Mouse (Mus musculus): ENCODE data around the gene Tbcel. TPM values are rescaled to one million over a fixed set of nuclear protein-coding genes. Genes with fewer than 3 reads are reported as not detected.

The Tbcel gene
- total RNA-seq, 2 experiments from 2014 or later, result 22.8 to 31.9 TPM

- ATAC-seq (replicated peaks; ENCODE audit: low FRiP score, poor library complexity, severe bottlenecking), result no peak
These were observed 48.7 kb downstream of the Tbcel start for GRCm38 (mm10) chr9:42458741-42459515.

- ATAC-seq (replicated peaks; ENCODE audit: low FRiP score, poor library complexity, severe bottlenecking), result no peak
These were observed 50.1 kb downstream of the Tbcel start for GRCm38 (mm10) chr9:42457501-42457900.

GRCm38 (mm10) chr9:42454364-42454763, 53.2 kb downstream of the Tbcel start:
- ATAC-seq (replicated peaks; ENCODE audit: low FRiP score, poor library complexity, severe bottlenecking), result no peak

- no peak for ATAC-seq (replicated peaks; ENCODE audit: low FRiP score, poor library complexity, severe bottlenecking)
These were observed 58.6 kb downstream of the Tbcel start for GRCm38 (mm10) chr9:42449043-42449442.

- no peak for ATAC-seq (replicated peaks; ENCODE audit: low FRiP score, poor library complexity, severe bottlenecking)
These were observed 65.5 kb downstream of the Tbcel start for GRCm38 (mm10) chr9:42442100-42442499.

GRCm38 (mm10) chr9:42441234-42441633, 66.4 kb downstream of the Tbcel start:
- ATAC-seq (replicated peaks; ENCODE audit: low FRiP score, poor library complexity, severe bottlenecking), result no peak

- no peak for ATAC-seq (replicated peaks; ENCODE audit: low FRiP score, poor library complexity, severe bottlenecking)
These were observed 68.2 kb downstream of the Tbcel start for GRCm38 (mm10) chr9:42439446-42439845.

GRCm38 (mm10) chr9:42432155-42432554, 75.5 kb downstream of the Tbcel start:
- ATAC-seq (replicated peaks; ENCODE audit: low FRiP score, poor library complexity, severe bottlenecking), result no peak

GRCm38 (mm10) chr9:42431606-42432005, 76.0 kb downstream of the Tbcel start:
- no peak for ATAC-seq (replicated peaks; ENCODE audit: low FRiP score, poor library complexity, severe bottlenecking)

- no peak for ATAC-seq (replicated peaks; ENCODE audit: low FRiP score, poor library complexity, severe bottlenecking)
These were observed 79.3 kb downstream of the Tbcel start for GRCm38 (mm10) chr9:42428060-42428924.

- no peak for ATAC-seq (replicated peaks; ENCODE audit: low FRiP score, poor library complexity, severe bottlenecking)
These were observed 80.8 kb downstream of the Tbcel start for GRCm38 (mm10) chr9:42426661-42427358.

- ATAC-seq (replicated peaks; ENCODE audit: low FRiP score, poor library complexity, severe bottlenecking), result no peak
These were observed 84.0 kb downstream of the Tbcel start for GRCm38 (mm10) chr9:42423649-42424048.

- ATAC-seq (replicated peaks; ENCODE audit: low FRiP score, poor library complexity, severe bottlenecking), result no peak
These were observed 87.9 kb downstream of the Tbcel start for GRCm38 (mm10) chr9:42419687-42420086.

GRCm38 (mm10) chr9:42418786-42419185, 88.8 kb downstream of the Tbcel start:
- no peak for ATAC-seq (replicated peaks; ENCODE audit: low FRiP score, poor library complexity, severe bottlenecking)

GRCm38 (mm10) chr9:42417352-42417952, 90.2 kb downstream of the Tbcel start:
- ATAC-seq (replicated peaks; ENCODE audit: low FRiP score, poor library complexity, severe bottlenecking), result no peak

GRCm38 (mm10) chr9:42415184-42415583, 92.4 kb downstream of the Tbcel start:
- ATAC-seq (replicated peaks; ENCODE audit: low FRiP score, poor library complexity, severe bottlenecking), result no peak

GRCm38 (mm10) chr9:42413345-42413744, 94.3 kb downstream of the Tbcel start:
- ATAC-seq (replicated peaks; ENCODE audit: low FRiP score, poor library complexity, severe bottlenecking), result no peak

GRCm38 (mm10) chr9:42411296-42411695, 96.3 kb downstream of the Tbcel start:
- ATAC-seq (replicated peaks; ENCODE audit: low FRiP score, poor library complexity, severe bottlenecking), result no peak

GRCm38 (mm10) chr9:42405736-42406135, 101.9 kb downstream of the Tbcel start:
- ATAC-seq (replicated peaks; ENCODE audit: low FRiP score, poor library complexity, severe bottlenecking), result no peak

- no peak for ATAC-seq (replicated peaks; ENCODE audit: low FRiP score, poor library complexity, severe bottlenecking)
These were observed 106.1 kb downstream of the Tbcel start for GRCm38 (mm10) chr9:42401486-42401885.

Data from erythroid progenitor cell, adult 5-6 weeks (primary cell).